Mouse (Mus musculus) spleen, postnatal 4 days (tissue): ENCODE measurements around the gene Ndufv1.
"Not testable (repeated sequence)": the region's sequence is repeated elsewhere in the genome, so short reads cannot be mapped to it uniquely, and the experiment has no call there.

Source experiments
- DNase-seq, 2 experiments: peaks; one replicate each; pipeline ENCODE4 v3.0.0; 2022; ENCODE audit warnings: low spot score in 2 of 2

Ndufv1 gene

DNA sequence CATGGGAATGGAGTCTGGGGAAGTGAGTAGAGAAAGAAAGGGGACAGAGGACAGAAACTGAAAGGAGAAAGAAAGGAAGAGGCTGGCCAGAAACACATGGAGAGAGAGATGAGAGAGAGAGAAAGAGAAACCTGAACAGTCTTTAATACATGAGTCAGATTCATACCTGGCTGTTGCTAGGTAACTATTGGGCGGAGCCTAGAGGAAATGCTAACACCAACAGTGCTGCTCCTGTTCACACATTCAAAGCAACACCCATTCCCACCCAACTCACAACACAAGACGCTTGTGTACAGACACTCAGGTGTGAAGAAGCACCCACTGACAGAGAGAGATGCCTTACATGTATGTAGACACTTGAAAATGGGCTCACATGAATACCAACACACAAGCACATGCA lies 36.7 kb downstream of the Ndufv1 start:
- DNase-seq: no peak

DNA sequence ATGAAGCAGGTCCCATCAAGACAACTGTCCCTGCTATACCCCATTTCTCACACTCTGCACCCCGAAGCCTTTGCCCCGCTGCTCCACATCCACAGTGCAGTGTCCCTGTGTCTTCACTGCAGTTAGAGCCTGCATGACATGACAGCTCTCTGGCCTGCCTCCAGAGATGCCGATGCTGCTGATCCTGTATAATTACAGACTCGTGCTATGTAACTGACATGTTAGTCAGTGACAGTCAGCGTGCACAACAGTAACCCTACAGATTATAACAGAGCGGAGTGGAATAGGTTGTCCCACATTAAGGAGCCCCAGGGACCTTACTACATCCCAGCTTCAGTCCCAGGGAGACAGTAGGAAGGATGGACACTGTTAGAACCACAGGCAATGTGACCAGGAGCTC lies 38.0 kb downstream of the Ndufv1 start:
- DNase-seq: not testable (repeated sequence)

DNA sequence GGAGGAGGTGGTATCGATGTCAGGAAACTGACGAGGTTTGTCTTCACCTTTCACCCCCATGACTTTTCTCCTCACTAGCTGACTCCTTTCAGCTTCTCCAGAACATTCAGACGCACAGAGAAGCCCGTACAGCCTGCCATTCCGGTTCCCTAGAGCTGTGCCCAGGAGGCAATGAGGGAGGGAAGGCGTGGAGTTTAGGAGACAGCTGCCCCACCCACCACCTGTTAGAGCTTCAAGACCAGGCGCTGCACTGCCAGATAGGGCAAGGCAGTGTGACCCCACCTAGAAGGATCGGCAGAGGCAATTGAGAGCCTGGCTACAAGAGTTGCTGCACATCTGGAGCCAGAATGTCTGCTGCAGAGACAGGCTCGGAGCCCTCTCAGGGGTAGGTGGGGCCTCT lies 40.4 kb downstream of the Ndufv1 start, which contains the start of gene Aldh3b2:
Gene Aldh3b2 (plus strand): TSS at position 100 of the 400 bp plus-strand sequence.
- peak in 1 of 2 experiments; percentile 25 for DNase-seq

GRCm38 (mm10) chr19:3967258-3967657 lies 45.3 kb downstream of the Ndufv1 start:
- DNase-seq: no peak

GRCm38 (mm10) chr19:3966330-3967075 lies 46.1 kb downstream of the Ndufv1 start:
- no peak for DNase-seq

GRCm38 (mm10) chr19:3964030-3964429 lies 48.6 kb downstream of the Ndufv1 start:
- no peak for DNase-seq

- DNase-seq: no peak
These were observed 50.1 kb downstream of the Ndufv1 start for GRCm38 (mm10) chr19:3962469-3962868.

GRCm38 (mm10) chr19:3961805-3962204 lies 50.8 kb downstream of the Ndufv1 start:
- DNase-seq: not testable (repeated sequence)

- DNase-seq: no peak
These were observed 52.4 kb downstream of the Ndufv1 start for GRCm38 (mm10) chr19:3960211-3960610.

- no peak for DNase-seq
These were observed 53.6 kb downstream of the Ndufv1 start for GRCm38 (mm10) chr19:3959030-3959429.

DNA sequence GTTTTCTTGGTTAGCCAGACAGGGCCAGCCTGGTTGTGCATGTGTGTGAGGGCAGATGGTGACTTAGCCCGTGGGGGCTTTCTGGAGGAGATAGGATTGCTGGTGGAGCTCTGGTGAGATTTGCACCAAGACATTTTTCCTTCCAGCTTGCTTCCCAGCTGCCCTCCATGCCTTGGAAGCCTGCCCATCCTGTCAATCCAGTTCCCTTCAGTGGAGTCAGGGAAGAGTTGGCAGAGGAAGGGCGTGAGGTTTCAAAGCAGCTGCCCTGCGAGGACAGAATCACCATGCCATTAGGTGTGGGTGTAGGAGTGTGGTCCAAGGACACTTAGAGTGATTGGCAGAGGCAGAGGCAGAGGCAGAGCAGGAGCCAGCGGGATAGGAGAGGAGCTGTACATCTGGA lies 54.1 kb downstream of the Ndufv1 start, which contains the start of gene Aldh3b3:
Gene Aldh3b3 (plus strand): TSS at position 176 of the 400 bp plus-strand sequence.
- DNase-seq: no peak
